Mouse (Mus musculus): Measurements from ENCODE around the gene Stxbp6. TPM values are rescaled to one million over a fixed set of nuclear protein-coding genes. Genes with fewer than 3 reads are reported as not detected.
"Not testable (repeated sequence)": the region's sequence is repeated elsewhere in the genome, so short reads cannot be mapped to it uniquely, and the experiment has no call there.

The Stxbp6 gene
- polyA plus RNA-seq (2015; fragmentation: Nextera tagmentation; extraction: Ambion mirVana): 39.7 and 40.2 TPM in 2 replicates

DNA sequence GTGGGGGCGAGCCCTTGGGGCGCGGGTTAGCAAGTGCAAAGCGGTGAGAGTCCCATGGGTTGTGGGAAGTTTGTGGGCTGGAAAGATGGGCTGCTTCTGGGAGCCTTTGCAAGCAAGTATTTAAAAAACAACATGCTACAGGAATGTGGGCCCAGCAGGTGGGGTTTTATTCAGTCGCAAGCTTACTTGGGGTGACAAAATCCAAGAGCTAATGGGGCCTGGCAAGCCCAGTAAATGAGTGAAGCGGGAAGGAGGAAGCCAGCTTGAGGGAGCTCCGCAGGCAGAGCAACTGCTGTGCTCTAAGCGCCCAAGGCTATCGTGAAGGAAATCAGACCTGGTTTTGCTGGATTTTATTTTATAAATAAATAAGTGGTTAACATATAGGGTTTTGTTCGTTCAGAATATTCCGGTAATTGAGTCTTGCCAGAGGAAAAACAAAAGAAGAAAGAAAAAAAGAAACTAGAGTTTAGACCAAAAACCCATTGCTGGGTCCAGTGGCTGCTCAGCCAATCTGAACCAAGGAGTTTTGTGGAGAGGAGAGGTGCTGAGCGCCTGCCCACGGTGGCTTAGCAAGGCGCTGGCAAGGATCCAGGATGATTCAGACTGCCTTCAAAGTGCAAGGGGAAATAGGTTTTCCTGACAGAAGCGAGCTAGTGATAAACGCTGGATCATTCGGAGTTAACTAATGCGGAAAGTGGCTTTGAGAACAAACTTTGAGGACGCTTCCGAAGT, at the start of gene Stxbp6:
Stxbp6 (minus strand) TSS at position 99 of the 732 bp plus-strand sequence.
- Histone ChIP-seq H3K4me2 (peak within 1 kb of the TSS; percentile 96), H3K9me3 (replicated peaks) (no peaks in the 10 kb centered on the region), H3K36me3 (no peaks in the 10 kb centered on the region), H3K9ac (peak within 1 kb of the TSS; percentile 88), H3K4me1 (peaks cover 31% of the 10 kb centered on the region), H3K27me3 (no peaks in the 10 kb centered on the region; the same call in 1 of the 2 replicates), H3K4me3 (replicated peaks) (peak within 1 kb of the TSS; percentile 86), H3K27ac (peak within 1 kb of the TSS; percentile 96)
- whole genome bisulfite sequencing: under 1% methylated on average over 20 of the region's 20 CpGs
- ATAC-seq (replicated peaks; ENCODE audit: low FRiP score): peak; percentile 69

DNA sequence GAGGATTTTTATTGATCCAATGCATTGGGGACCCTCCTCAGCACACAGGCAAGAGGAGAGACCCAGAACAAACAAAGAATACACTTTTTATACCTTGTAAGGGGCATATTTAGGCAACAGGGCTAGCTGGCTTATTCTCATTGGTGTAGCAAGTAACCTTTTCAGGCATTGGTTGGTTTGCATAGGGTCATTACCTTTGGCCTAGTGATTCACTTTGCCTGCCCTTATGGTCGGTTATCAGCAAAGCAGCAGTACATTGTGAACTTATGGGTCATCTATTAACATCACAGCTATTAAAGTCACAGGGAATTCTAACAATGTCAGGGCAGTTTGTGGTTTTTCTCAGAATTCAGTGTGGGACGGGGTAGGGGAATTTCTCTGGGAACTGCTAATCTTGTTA, 28.4 kb upstream of the Stxbp6 start:
- H3K9me3 ChIP-seq (replicated peaks); H3K4me2 ChIP-seq; ATAC-seq (replicated peaks; ENCODE audit: low FRiP score); H3K9ac ChIP-seq; H3K4me3 ChIP-seq (replicated peaks); H3K4me1 ChIP-seq; H3K27me3 ChIP-seq; H3K27ac ChIP-seq; H3K36me3 ChIP-seq: not testable (repeated sequence)
- 69% methylated on average over 2 of the region's 2 CpGs for WGBS

DNA sequence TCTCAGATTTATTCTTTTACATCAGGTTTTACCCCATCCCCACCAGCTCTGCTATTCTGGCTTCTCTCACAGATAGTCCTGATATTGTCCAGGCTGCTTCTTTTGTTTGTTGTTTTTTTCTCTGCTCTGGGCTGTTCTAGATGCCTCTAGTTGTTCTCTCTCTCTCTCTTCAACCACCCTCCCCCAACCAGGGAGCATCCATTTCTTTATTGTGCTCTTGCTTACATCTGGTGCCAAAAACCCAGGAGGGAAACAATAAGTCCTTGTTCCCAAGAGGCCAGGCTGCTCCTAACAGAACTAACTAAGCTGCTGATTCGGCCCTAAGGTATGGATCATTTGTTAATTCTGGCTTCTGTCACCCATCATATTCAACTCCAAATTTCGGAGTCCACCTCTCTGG, 19.2 kb upstream of the Stxbp6 start:
- no peaks in the 10 kb centered on the region for H3K36me3 ChIP-seq
- H3K9me3 ChIP-seq (replicated peaks): no peaks in the 10 kb centered on the region
- H3K4me2 ChIP-seq: no peak overlapping the region
- WGBS: 77% methylated on average over 2 of the region's 2 CpGs
- H3K27ac ChIP-seq: no peak overlapping the region
- H3K4me1 ChIP-seq: no peaks in the 10 kb centered on the region
- no peak for ATAC-seq (replicated peaks; ENCODE audit: low FRiP score)
- no peak overlapping the region for H3K4me3 ChIP-seq (replicated peaks)
- H3K9ac ChIP-seq: no peak overlapping the region
- H3K27me3 ChIP-seq: no peaks in the 10 kb centered on the region

DNA sequence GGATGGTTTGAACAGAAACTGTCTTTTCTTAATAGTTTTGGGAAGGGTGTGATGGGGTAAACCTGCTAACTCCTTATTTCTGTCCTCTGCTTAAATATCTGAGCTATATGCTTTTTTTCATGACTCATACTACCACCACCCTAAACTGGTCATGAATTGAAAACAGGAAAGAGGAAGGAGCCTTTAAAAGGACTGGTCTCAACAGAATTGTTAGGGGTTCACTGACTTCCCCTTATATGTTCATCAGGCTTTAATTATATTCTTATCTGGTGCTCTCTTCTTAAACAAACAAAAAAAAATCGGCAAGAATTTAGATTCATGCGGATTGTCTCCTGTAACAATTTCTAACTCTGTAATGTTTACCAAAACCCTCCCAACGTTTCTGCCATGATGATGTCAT, 17.9 kb upstream of the Stxbp6 start:
- H3K9ac ChIP-seq: no peak overlapping the region
- H3K9me3 ChIP-seq (replicated peaks): no peaks in the 10 kb centered on the region
- ATAC-seq (replicated peaks; ENCODE audit: low FRiP score): no peak
- no peak overlapping the region for H3K27ac ChIP-seq
- WGBS: 66% methylated on average over 3 of the region's 3 CpGs
- H3K27me3 ChIP-seq: no peaks in the 10 kb centered on the region
- H3K4me2 ChIP-seq: no peak overlapping the region
- H3K4me1 ChIP-seq: no peaks in the 10 kb centered on the region
- no peaks in the 10 kb centered on the region for H3K36me3 ChIP-seq
- no peak overlapping the region for H3K4me3 ChIP-seq (replicated peaks)

DNA sequence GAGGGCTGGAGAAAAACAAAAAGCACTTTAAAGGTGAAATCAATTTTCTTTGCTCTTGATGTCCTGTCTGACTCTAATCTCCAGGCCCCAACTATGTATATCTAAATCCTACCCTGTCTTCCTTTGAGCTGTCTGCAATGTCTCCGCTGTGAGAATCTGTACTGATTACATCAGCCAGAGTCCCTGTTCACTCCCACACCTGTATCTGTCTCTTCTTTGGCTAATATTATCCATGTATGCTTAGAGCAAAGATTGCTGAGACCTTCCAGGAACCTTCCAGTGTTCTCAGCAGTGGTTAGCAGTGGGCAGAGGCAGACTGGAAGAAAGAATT, 8.6 kb upstream of the Stxbp6 start:
- Histone ChIP-seq H3K9ac (no peak overlapping the region), H3K9me3 (replicated peaks) (no peaks in the 10 kb centered on the region), H3K4me2 (no peak overlapping the region), H3K27me3 (no peaks in the 10 kb centered on the region), H3K36me3 (no peaks in the 10 kb centered on the region), H3K27ac (peak overlapping the region; percentile 82), H3K4me3 (replicated peaks) (no peak overlapping the region), H3K4me1 (0 out of 2 replicates have a peak, but pooled peaks cover 7% of the 10 kb centered on the region)
- WGBS: 49% methylated on average over 1 of the region's 1 CpGs
- ATAC-seq (replicated peaks; ENCODE audit: low FRiP score): peak; percentile 66

DNA sequence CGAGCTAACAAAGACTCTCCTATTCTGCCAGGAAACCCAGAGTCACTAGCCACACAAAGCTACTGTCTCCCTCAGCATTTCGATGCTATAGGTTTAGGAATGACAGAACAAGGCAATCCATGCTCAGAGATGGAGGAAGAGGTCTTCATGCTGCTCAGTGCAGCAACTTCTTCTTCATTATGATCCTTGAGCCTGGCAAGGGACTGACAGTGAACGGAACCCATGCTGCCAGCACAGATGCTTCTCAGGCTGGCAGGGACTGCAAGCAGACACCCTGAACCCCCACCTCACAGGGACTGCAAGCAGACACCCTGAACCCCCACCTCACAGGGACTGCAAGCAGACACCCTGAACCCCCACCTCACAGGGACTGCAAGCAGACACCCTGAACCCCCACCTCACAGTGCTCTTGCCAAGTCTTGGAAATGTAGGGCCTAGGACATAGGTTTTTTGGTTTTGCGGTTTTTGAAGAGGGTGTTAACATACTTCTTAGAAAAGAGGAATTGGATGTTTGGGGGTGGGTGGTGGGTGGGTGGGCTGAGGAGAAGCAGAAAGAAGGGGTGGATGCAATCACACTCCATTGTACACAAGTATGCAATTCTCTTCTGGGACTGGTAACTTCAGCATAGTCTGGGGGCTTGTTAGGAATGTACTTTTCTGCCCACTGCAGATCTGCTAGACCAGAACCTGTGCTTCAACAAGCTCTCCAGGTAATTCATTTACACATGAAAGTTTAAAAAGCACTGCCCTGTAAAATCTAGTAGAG, 8.1 kb upstream of the Stxbp6 start:
- Histone ChIP-seq H3K36me3 (no peaks in the 10 kb centered on the region), H3K27me3 (no peaks in the 10 kb centered on the region), H3K4me3 (replicated peaks) (no peak overlapping the region), H3K9me3 (replicated peaks) (no peaks in the 10 kb centered on the region), H3K4me1 (0 out of 2 replicates have a peak, but pooled peaks cover 7% of the 10 kb centered on the region), H3K4me2 (no peak overlapping the region), H3K27ac (peak overlapping the region; percentile 82), H3K9ac (no peak overlapping the region)
- ATAC-seq (replicated peaks; ENCODE audit: low FRiP score): peak; percentile 84
- 78% methylated on average over 4 of the region's 4 CpGs for WGBS

DNA sequence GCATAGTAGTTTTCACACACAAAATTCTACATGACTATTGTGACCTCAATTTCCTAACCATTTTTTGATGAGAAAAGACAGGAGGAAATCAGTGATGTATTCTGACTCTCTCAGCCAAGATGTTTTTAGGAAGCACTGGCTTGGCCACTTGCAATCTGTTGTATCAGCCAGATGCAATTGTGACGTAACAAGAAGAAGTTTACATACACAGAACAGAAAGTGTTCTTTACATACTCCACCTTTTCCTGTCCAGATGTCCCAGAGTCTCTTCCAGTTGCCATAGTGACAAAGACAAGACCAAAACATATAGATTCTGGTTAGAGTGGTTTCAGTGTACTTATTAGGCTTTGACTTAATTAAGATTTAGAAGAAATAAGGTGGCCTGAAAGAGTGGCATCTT, 7.1 kb upstream of the Stxbp6 start:
- ATAC-seq (replicated peaks; ENCODE audit: low FRiP score): no peak
- Histone ChIP-seq H3K27ac (no peak overlapping the region), H3K9me3 (replicated peaks) (no peaks in the 10 kb centered on the region), H3K9ac (no peak overlapping the region), H3K36me3 (no peaks in the 10 kb centered on the region), H3K27me3 (no peaks in the 10 kb centered on the region), H3K4me3 (replicated peaks) (no peak overlapping the region), H3K4me1 (0 out of 2 replicates have a peak, but pooled peaks cover 7% of the 10 kb centered on the region), H3K4me2 (no peak overlapping the region)
- WGBS: 75% methylated on average over 1 of the region's 1 CpGs

DNA sequence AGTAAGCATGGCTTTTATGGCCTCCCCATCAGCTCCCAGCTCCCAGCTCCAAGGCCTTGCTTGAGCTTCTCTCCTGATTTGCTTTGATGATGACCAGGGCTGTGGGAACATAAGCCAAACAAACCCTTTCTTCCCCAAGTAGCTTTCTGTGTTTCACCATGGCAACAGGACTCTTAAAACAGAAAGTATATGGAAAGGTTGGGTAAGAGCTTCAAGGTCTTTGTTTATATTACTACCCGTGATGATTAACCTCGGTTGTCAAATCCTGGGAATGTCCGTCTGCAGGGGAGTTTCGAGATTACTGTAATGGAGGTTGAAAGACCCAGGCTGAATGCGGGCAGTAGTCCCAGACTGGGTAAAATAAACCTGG, 6.2 kb upstream of the Stxbp6 start:
- Histone ChIP-seq H3K27ac (no peak overlapping the region), H3K27me3 (no peaks in the 10 kb centered on the region), H3K4me3 (replicated peaks) (no peak overlapping the region), H3K4me2 (no peak overlapping the region), H3K9ac (no peak overlapping the region), H3K4me1 (peaks cover 9% of the 10 kb centered on the region), H3K9me3 (replicated peaks) (no peaks in the 10 kb centered on the region), H3K36me3 (no peaks in the 10 kb centered on the region)
- WGBS: 51% methylated on average over 5 of the region's 5 CpGs
- no peak for ATAC-seq (replicated peaks; ENCODE audit: low FRiP score)

DNA sequence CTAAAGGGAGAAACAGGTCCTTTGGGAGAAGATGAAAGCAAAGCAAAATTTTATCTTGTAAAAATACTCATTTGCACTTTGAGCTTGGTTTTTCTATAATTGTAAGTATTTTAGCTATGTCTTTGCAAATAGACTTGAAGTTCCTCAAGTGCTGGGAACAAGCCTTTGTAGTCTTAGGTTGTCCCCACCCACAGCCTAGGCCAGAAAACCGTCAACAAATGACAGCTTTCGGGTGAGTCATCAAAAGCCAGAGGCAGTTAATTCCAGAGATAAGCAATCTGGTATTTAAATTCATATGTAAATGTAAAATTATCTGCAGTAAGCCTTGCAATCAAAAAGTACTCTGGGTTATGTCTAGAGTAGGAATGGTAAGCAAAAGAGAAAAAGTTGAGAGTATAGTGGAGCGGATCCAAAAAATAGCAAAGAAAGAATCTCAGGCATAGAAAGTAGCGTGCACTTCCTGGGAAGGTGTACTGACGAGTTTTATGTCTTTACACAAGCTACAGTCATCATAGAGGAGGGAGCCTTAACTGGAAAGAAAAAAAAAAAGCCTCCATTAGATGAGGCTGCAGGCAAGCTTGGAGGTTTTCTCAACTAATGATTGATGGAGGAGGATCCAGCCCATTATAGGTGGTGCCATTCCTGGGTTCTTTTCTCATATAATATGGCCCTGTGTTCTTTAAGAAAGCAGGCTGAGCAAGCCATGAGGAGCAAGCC, 5.7 kb upstream of the Stxbp6 start:
- peaks cover 14% of the 10 kb centered on the region for H3K4me1 ChIP-seq
- no peaks in the 10 kb centered on the region for H3K36me3 ChIP-seq
- no peak for ATAC-seq (replicated peaks; ENCODE audit: low FRiP score)
- no peaks in the 10 kb centered on the region for H3K9me3 ChIP-seq (replicated peaks)
- H3K9ac ChIP-seq: no peak overlapping the region
- H3K4me2 ChIP-seq: no peak overlapping the region
- H3K27me3 ChIP-seq: no peaks in the 10 kb centered on the region
- WGBS: 69% methylated on average over 5 of the region's 5 CpGs
- no peak overlapping the region for H3K4me3 ChIP-seq (replicated peaks)
- H3K27ac ChIP-seq: no peak overlapping the region

DNA sequence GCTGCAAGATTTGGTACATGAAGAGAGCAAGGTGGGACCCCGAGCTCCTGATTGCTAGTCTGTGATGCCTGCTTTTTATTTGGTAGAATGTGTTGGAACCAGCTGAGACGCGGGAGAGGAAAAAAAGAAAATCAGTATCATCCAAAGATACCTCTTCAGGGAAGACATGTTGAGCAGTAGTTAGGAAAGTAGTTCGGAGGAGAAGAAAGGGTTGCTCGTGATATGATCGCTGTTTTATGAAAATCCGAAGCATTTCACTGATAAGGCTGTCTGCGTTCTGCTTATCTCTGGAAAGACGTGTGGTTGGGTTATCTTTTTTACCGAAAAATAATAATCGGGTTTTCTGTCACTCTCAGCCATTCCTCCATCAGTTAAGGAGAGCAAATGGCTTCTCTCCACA, 1.1 kb upstream of the Stxbp6 start:
- ATAC-seq (replicated peaks; ENCODE audit: low FRiP score): no peak
- Histone ChIP-seq H3K4me3 (replicated peaks) (0 out of 2 replicates have a peak overlapping the region, but pooled peaks have one; percentile 86), H3K9me3 (replicated peaks) (no peaks in the 10 kb centered on the region), H3K4me1 (peaks cover 26% of the 10 kb centered on the region), H3K36me3 (no peaks in the 10 kb centered on the region), H3K4me2 (peak overlapping the region; percentile 96), H3K27me3 (no peaks in the 10 kb centered on the region; the same call in 1 of the 2 replicates), H3K9ac (no peak overlapping the region), H3K27ac (peak overlapping the region; percentile 96)
- WGBS: 66% methylated on average over 11 of the region's 11 CpGs

DNA sequence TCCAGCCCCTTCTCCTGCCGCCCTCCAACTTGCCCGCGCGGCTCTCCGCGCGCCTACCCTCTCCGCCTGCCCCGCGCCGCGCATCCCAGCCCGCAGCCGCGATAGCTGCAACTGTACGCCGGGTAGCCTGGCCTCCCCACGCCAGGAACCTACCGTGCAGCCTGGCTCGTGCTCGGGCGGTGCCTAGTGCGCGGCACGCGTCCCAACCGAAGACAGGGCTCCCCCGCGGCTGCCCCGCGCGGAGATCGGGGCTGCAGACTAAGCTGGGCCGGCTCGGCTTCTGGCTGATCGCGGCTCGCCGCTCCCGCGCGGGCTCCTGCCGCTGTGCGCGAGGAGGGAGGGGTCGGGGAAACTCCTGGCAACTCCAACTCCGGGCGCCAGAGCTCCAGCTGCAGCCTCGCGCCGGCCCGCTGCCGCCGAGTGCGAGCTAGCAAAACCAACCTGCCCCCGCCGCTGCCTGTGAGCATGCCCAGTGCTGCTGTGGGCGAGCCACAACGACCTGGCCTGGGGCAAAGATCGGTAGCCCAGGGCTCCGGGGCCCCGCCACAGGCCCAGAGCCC, 387 bp downstream of the Stxbp6 start:
- Histone ChIP-seq H3K36me3 (no peaks in the 10 kb centered on the region), H3K9me3 (replicated peaks) (no peaks in the 10 kb centered on the region), H3K4me2 (peak overlapping the region; percentile 96), H3K4me3 (replicated peaks) (peak overlapping the region; percentile 86), H3K27ac (peak overlapping the region; percentile 96), H3K4me1 (peaks cover 31% of the 10 kb centered on the region), H3K27me3 (no peaks in the 10 kb centered on the region; the same call in 1 of the 2 replicates), H3K9ac (peak overlapping the region; percentile 88)
- under 1% methylated on average over 62 of the region's 62 CpGs for WGBS
- ATAC-seq (replicated peaks; ENCODE audit: low FRiP score): peak; percentile 80

Data from kidney, embryonic 15.5 days (tissue).